Mouse (Mus musculus): ENCODE results near the gene Ppp4r3a. TPM values are rescaled to one million over a fixed set of nuclear protein-coding genes. Genes with fewer than 3 reads are reported as not detected.

Gene Ppp4r3a
- polyA plus RNA-seq, 1 experiment from 2014 or later, result 28.2 TPM

DNA sequence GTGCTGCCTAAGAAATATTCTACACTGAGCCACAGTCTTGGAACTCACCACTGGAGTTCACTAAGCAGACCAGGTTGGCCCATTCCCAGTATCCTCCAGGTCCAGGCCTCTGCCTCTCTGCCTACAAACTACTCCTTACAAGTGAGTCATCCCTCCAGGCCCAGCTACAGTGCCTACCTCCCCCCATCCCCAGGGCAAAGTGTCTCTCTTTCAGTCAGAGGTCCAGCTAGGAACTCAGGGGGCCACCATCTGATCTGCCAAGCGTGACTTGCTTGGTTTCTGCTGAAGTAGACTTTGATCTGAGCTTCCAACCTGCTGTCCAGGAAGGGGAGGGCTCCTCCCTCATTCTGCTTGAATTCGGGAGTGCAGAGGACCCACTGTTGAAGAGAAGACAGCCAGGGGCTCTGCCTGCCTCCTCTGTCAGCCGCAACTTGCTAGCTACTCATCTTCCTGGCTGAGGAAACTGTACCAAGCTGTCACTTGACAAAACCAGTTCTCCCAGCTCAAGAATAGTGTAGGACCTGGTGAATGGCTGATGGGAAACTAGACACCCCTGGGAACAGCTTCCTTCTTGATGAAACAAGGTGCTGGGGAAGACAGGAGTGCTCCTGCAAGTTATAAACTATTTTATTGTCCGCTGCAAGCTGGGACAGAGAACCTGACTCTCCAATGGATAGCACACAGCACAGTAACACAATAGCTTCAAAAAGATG lies 80.5 kb downstream of the Ppp4r3a start:
- Histone ChIP-seq H3K4me1 (ENCODE audit: control insufficient read depth, insufficient read depth, low read length) (peaks cover 27% of the 10 kb centered on the region), H3K36me3 (ENCODE audit: control insufficient read depth, insufficient read depth, low read length) (no peaks in the 10 kb centered on the region), H3K9ac (ENCODE audit: low read length) (no peak overlapping the region), H3K27me3 (ENCODE audit: control insufficient read depth, insufficient read depth, low read length) (no peaks in the 10 kb centered on the region), H3K9me3 (replicated peaks; ENCODE audit: control insufficient read depth, low read length) (no peaks in the 10 kb centered on the region), H3K4me3 (replicated peaks; ENCODE audit: low read length) (no peak overlapping the region), H3K4me2 (ENCODE audit: low read depth, low read length) (no peak overlapping the region), H3K27ac (ENCODE audit: low read length) (peak overlapping the region; percentile 20)
- WGBS, result 57% methylated on average over 4 of the region's 4 CpGs
- peak; percentile 22; the same call in 1 of the 2 replicates for ATAC-seq (ENCODE audit: insufficient read depth, low FRiP score)

DNA sequence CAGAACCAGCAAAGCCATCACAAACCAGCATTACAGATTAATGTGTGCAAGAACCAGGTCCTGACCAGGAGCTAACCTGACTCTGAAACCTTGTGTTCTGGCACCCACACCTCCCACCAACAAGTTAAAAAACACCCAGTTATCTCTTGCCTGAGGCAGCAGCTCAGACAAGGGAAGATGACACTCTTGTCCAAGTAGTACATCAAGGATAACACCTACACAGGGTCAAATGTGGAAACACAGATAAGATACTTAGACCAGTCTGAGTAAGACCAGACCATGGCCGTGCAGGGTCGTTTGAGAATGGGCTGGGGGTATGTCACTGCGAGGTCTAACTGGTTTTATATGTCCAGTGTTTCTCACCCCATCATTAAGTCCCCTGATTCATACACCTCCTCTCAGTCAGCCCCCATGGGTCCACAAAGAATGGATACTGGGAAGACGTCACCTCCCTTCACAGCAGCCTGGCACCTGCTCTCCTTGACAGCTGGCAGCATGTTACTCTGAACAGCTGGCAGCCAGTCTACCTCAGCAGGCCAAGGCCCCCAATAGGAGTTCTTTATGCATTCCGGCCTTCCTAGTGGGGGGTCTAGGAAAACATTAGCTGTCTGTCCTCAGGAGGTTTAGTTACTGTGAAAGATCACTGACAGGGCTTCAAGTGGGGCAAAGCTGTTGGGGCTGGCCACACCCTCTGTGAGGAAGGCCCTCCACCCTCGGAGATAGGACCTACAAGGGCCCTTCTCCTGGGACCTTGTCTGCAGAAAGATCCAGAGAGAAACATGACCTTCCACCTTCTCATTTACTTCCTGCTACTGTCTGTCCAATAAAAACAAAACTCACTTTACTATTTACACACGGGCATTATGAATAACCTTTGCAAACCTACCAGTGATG lies 84.2 kb downstream of the Ppp4r3a start:
- H3K27ac ChIP-seq (ENCODE audit: low read length), result peak overlapping the region; percentile 24; the same call in 1 of the 2 replicates

DNA sequence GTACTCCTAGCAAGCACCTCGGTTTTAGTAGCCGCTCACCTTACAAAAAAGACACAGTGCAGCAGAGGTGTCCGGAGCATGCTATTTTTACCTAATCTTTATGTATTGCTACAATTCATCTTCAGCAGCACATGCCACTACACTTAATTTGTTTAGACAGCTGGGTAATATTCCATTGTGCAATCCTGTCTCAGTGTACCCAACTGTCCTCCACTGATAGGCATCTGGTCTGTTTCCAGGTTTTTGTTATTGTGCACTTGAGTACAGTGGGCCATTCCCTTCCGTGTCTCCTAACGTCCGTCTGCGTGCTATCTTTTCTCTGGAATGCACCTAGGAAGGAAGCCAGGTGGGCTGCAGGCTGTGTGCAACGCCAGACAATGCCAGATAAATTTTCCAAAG lies 84.9 kb downstream of the Ppp4r3a start:
- peaks cover 26% of the 10 kb centered on the region for H3K4me1 ChIP-seq (ENCODE audit: control insufficient read depth, insufficient read depth, low read length)
- no peak overlapping the region for H3K4me3 ChIP-seq (replicated peaks; ENCODE audit: low read length)
- no peak overlapping the region for H3K4me2 ChIP-seq (ENCODE audit: low read depth, low read length)
- 27% methylated on average over 8 of the region's 8 CpGs for WGBS
- H3K27ac ChIP-seq (ENCODE audit: low read length), result peak overlapping the region; percentile 24; the same call in 1 of the 2 replicates
- H3K36me3 ChIP-seq (ENCODE audit: control insufficient read depth, insufficient read depth, low read length), result no peaks in the 10 kb centered on the region
- no peaks in the 10 kb centered on the region for H3K9me3 ChIP-seq (replicated peaks; ENCODE audit: control insufficient read depth, low read length)
- H3K27me3 ChIP-seq (ENCODE audit: control insufficient read depth, insufficient read depth, low read length), result no peaks in the 10 kb centered on the region
- no peak overlapping the region; the same call in 1 of the 2 replicates for H3K9ac ChIP-seq (ENCODE audit: low read length)
- ATAC-seq (ENCODE audit: insufficient read depth, low FRiP score), result no peak

More for the DNA sequence above, 84.2 kb downstream of the Ppp4r3a start:
- H3K4me3 ChIP-seq (replicated peaks; ENCODE audit: low read length), result no peak overlapping the region
- no peak for ATAC-seq (ENCODE audit: insufficient read depth, low FRiP score)
- H3K4me1 ChIP-seq (ENCODE audit: control insufficient read depth, insufficient read depth, low read length), result peaks cover 26% of the 10 kb centered on the region
- WGBS, result 49% methylated on average over 7 of the region's 7 CpGs
- H3K4me2 ChIP-seq (ENCODE audit: low read depth, low read length), result no peak overlapping the region
- no peaks in the 10 kb centered on the region for H3K9me3 ChIP-seq (replicated peaks; ENCODE audit: control insufficient read depth, low read length)
- H3K27me3 ChIP-seq (ENCODE audit: control insufficient read depth, insufficient read depth, low read length), result no peaks in the 10 kb centered on the region
- no peaks in the 10 kb centered on the region for H3K36me3 ChIP-seq (ENCODE audit: control insufficient read depth, insufficient read depth, low read length)
- H3K9ac ChIP-seq (ENCODE audit: low read length), result no peak overlapping the region

DNA sequence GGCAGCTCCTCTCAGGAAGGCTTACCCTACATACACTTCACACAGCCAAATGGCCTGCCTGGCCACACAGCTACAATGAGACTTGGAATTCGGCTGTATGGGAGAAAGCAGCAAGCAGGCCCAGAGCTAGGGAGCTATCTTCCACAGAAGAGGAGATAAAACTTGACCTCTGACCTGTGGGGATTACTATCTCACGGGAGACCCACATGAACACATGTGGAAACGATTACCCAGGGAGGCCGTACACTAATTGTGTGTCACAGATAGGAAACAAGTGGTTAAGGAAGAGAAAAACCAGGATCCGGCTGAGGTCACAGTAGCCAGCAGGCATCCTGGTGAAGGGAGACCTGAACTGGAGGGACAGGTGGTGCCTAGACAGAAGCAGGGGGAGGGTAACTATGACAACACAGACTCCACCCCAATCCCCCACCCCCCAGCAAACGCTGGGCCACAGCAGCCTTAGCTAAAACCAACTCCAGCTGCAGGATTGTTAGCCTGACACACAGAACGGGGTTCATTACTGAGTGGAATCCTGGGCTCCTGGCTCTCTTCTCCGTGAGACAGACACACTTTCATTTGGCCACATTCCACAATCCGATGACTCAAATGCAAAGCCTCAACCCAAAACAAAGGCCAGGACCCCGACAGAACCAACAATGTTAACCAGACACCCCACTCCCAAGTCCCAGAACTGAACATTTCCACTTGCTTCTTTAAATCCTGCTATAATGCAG lies 85.5 kb downstream of the Ppp4r3a start:
- Histone ChIP-seq H3K9ac (ENCODE audit: low read length) (no peak overlapping the region; the same call in 1 of the 2 replicates), H3K4me2 (ENCODE audit: low read depth, low read length) (no peak overlapping the region), H3K4me1 (ENCODE audit: control insufficient read depth, insufficient read depth, low read length) (peaks cover 26% of the 10 kb centered on the region), H3K4me3 (replicated peaks; ENCODE audit: low read length) (no peak overlapping the region), H3K9me3 (replicated peaks; ENCODE audit: control insufficient read depth, low read length) (no peaks in the 10 kb centered on the region), H3K36me3 (ENCODE audit: control insufficient read depth, insufficient read depth, low read length) (no peaks in the 10 kb centered on the region), H3K27ac (ENCODE audit: low read length) (peak overlapping the region; percentile 24; the same call in 1 of the 2 replicates), H3K27me3 (ENCODE audit: control insufficient read depth, insufficient read depth, low read length) (no peaks in the 10 kb centered on the region)
- WGBS, result 16% methylated on average over 10 of the region's 10 CpGs
- peak; percentile 26; the same call in 1 of the 2 replicates for ATAC-seq (ENCODE audit: insufficient read depth, low FRiP score)

DNA sequence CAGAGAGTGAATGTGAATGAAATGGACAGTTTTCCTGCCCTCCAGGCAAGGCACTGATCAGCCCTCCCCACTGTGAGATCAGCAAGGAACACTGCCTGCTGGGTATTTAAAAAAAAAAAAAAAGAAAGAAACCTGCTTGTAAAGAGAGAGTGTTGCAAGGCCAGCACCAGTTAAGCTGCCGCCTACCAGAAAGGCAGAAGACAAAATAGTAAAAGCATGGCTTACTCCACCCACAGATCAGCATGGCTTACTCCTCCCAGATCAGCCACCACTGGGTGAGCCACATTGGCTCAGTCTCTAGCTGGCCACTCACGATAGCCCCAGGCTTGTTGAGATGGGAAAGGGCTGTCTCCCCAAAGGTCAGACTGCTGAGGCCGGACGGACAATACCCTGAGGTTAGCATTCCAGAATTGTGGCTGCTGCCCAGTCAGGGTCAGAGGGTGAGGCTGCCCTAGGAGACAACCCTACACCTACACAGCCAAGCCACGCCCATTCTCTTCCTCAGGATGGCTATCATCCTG lies 87.1 kb downstream of the Ppp4r3a start:
- Histone ChIP-seq H3K27ac (ENCODE audit: low read length) (no peak overlapping the region; the same call in 1 of the 2 replicates), H3K4me1 (ENCODE audit: control insufficient read depth, insufficient read depth, low read length) (peaks cover 26% of the 10 kb centered on the region), H3K4me2 (ENCODE audit: low read depth, low read length) (no peak overlapping the region), H3K9ac (ENCODE audit: low read length) (no peak overlapping the region), H3K9me3 (replicated peaks; ENCODE audit: control insufficient read depth, low read length) (no peaks in the 10 kb centered on the region), H3K4me3 (replicated peaks; ENCODE audit: low read length) (no peak overlapping the region), H3K36me3 (ENCODE audit: control insufficient read depth, insufficient read depth, low read length) (no peaks in the 10 kb centered on the region), H3K27me3 (ENCODE audit: control insufficient read depth, insufficient read depth, low read length) (no peaks in the 10 kb centered on the region)
- 57% methylated on average over 5 of the region's 5 CpGs for WGBS
- ATAC-seq (ENCODE audit: insufficient read depth, low FRiP score), result no peak

DNA sequence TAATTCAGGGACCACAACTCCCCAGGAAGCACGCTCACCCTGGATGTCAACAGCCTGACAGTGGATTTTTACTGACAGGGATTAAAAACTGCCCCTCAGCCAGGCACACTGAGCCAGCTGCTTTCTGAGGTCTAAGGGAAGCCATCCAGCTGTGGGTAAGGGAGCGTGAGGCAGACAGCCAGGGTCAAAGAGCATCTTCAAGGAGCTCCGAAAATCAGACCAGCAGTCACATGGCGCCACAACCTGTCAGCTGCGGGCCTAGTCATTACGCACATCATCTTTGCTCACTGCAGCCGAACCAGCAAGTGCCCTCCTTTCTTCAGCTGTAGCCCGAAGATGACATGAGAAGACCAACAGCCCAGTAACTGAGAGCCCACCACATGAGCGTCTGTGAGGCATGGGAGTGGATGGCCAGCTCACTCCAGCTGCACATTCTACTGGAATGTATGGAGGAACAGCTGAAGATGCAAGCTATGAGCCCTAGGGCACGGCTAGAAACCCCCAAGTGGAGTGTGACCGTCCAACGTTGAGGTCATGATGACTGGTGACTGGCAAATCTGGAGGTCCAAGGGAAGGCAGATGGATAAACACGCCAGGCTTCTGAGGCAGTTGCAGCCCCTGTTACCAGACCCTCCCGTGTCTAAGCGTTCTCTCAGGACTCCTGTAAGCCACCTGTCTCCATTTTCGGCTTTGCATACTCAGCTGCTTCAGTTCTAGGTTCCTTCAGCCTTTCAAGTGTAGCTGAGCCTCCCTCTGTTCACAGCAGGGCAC lies 87.7 kb downstream of the Ppp4r3a start:
- 60% methylated on average over 16 of the region's 16 CpGs for WGBS
- H3K27ac ChIP-seq (ENCODE audit: low read length), result no peak overlapping the region
- peaks cover 26% of the 10 kb centered on the region for H3K4me1 ChIP-seq (ENCODE audit: control insufficient read depth, insufficient read depth, low read length)
- H3K36me3 ChIP-seq (ENCODE audit: control insufficient read depth, insufficient read depth, low read length), result no peaks in the 10 kb centered on the region
- no peak overlapping the region for H3K4me3 ChIP-seq (replicated peaks; ENCODE audit: low read length)
- H3K9ac ChIP-seq (ENCODE audit: low read length), result no peak overlapping the region
- H3K27me3 ChIP-seq (ENCODE audit: control insufficient read depth, insufficient read depth, low read length), result no peaks in the 10 kb centered on the region
- H3K4me2 ChIP-seq (ENCODE audit: low read depth, low read length), result no peak overlapping the region
- H3K9me3 ChIP-seq (replicated peaks; ENCODE audit: control insufficient read depth, low read length), result no peaks in the 10 kb centered on the region
- no peak for ATAC-seq (ENCODE audit: insufficient read depth, low FRiP score)

DNA sequence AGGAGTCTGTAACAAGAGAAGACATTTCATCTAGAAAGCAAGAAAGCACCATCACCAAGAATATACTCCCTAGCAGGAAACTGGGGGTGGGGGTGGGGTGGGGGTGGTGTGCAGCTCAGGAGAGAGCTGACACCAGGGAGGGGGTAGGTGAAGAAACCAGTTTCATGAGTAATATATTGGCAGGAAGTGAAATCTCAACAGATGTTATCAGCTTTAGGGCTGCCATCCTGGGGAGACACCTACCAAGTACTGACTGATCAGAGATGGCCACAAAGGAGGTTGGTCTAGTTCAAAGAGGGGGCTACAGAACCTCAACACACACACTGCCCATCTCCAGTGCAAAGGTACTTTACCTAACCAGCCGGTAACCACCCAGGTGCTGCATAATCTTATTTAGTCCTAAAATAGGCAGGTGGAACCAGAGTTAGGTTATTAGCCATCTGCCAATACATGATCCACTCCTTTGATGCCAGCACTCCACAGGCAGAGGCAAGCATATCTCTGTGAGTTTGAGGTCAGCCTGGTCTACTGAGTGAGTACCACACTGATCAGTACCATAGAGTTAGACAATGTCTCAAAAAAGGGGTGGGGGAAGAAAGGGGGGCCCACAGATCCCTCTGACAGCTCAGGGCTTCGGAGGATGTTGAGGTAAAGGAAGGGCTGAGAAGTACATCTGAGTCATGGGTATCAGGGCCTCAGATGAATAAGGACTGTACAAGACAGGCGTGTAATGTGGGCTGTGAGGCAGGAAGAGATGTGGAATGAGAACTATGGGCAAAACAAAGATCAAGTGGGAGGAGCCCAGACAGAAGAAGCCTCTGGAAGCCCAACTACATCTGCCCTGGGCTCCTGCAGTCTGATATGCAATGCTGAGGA lies 89.1 kb downstream of the Ppp4r3a start:
- Histone ChIP-seq H3K27me3 (ENCODE audit: control insufficient read depth, insufficient read depth, low read length) (no peaks in the 10 kb centered on the region), H3K36me3 (ENCODE audit: control insufficient read depth, insufficient read depth, low read length) (no peaks in the 10 kb centered on the region), H3K27ac (ENCODE audit: low read length) (no peak overlapping the region), H3K9ac (ENCODE audit: low read length) (no peak overlapping the region), H3K9me3 (replicated peaks; ENCODE audit: control insufficient read depth, low read length) (no peaks in the 10 kb centered on the region), H3K4me2 (ENCODE audit: low read depth, low read length) (no peak overlapping the region), H3K4me1 (ENCODE audit: control insufficient read depth, insufficient read depth, low read length) (peaks cover 22% of the 10 kb centered on the region), H3K4me3 (replicated peaks; ENCODE audit: low read length) (no peak overlapping the region)
- 78% methylated on average over 3 of the region's 3 CpGs for WGBS
- no peak for ATAC-seq (ENCODE audit: insufficient read depth, low FRiP score)
